Mouse (Mus musculus) intestine, embryonic 15.5 days (tissue): ENCODE data around the gene Gpd1. TPM values are rescaled to one million over a fixed set of nuclear protein-coding genes. Genes with fewer than 3 reads are reported as not detected.
"Not testable (repeated sequence)": the region's sequence is repeated elsewhere in the genome, so short reads cannot be mapped to it uniquely, and the experiment has no call there.

Experiments
- ATAC-seq: fragments of 200-750 bp; cut with Nextera tagmentation; 2 replicates; pipeline ENCODE4 v1.8.0; 2017; ENCODE audit warnings: moderate TSS enrichment, moderate library complexity
- H3K27ac ChIP-seq: fragments of 300-500 bp; sonication (generic); 2 replicates; pipeline ENCODE4 v1.5.1; 2015; ENCODE audit warnings: mild to moderate bottlenecking, inconsistent platforms
- H3K27me3 ChIP-seq: fragments of 300-500 bp; sonication (generic); replicated peaks from 2 replicates; pipeline ENCODE4 v1.6.1; 2015; ENCODE audit warnings: inconsistent platforms
- H3K36me3 ChIP-seq: fragments of 300-500 bp; sonication (generic); 2 replicates; pipeline ENCODE4 v1.6.1; 2015; ENCODE audit warnings: inconsistent platforms
- H3K4me1 ChIP-seq: fragments of 300-500 bp; sonication (generic); replicated peaks from 2 replicates; pipeline ENCODE4 v1.6.1; 2015; ENCODE audit warnings: inconsistent platforms
- H3K4me2 ChIP-seq: fragments of 300-500 bp; sonication (generic); replicated peaks from 2 replicates; pipeline ENCODE4 v1.6.1; 2015; ENCODE audit warnings: mild to moderate bottlenecking, inconsistent platforms
- H3K4me3 ChIP-seq: fragments of 300-500 bp; sonication (generic); replicated peaks from 2 replicates; pipeline ENCODE4 v1.5.1; 2015; ENCODE audit warnings: inconsistent platforms
- H3K9ac ChIP-seq: fragments of 300-500 bp; sonication (generic); 2 replicates; pipeline ENCODE4 v1.6.1; 2015; ENCODE audit warnings: inconsistent platforms
- H3K9me3 ChIP-seq: fragments of 300-500 bp; sonication (generic); 2 replicates; pipeline ENCODE4 v1.6.1; 2016; ENCODE audit warnings: inconsistent platforms
- WGBS: fragments of 180-500 bp; shearing (Covaris S2); methylation state at CpG from one replicate; pipeline ENCODE4 v1.1.7; 2015; 5-methylcytosine and 5-hydroxymethylcytosine counted together
- polyA plus RNA-seq: library from polyadenylated mRNA; unstranded; fragments of >200 nt; fragmentation: Nextera tagmentation; extraction: Ambion mirVana; gene quantifications from 2 replicates; pipeline ENCODE4 v1.2.1, GENCODE M21; 2015

Gpd1 gene
- polyA plus RNA-seq, 1 experiment from 2014 or later: 11.6 TPM

DNA sequence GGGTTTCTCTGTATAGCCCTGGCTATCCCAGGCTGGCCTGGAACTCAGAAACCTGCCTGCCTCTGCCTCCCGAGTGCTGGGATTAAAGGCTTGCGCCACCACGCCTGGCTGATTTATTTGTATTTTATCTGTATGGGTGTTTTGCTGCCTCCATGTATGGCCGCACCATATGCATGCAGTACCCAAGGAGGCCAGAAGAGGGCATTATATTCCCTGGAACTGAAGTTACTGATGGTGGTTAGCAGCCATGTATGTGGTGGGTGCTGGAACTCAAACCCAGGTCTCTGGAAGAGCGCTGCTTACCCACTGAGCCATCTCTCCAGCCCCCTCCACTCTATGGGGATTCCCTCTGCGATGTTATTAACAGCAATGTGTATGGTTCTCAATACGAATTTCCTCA is 34.4 kb upstream of the Gpd1 start:
- H3K27ac ChIP-seq: no peak overlapping the region
- H3K4me3 ChIP-seq: no peak overlapping the region
- 92% methylated on average over 7 of the region's 7 CpGs for WGBS
- no peaks in the 10 kb centered on the region for H3K9me3 ChIP-seq
- ATAC-seq: no peak
- H3K9ac ChIP-seq: no peak overlapping the region
- 0 out of 2 replicates have a peak, but pooled peaks cover 8% of the 10 kb centered on the region for H3K27me3 ChIP-seq
- 0 out of 2 replicates have a peak, but pooled peaks cover 5% of the 10 kb centered on the region for H3K4me1 ChIP-seq
- no peaks in the 10 kb centered on the region for H3K36me3 ChIP-seq
- H3K4me2 ChIP-seq: no peak overlapping the region

DNA sequence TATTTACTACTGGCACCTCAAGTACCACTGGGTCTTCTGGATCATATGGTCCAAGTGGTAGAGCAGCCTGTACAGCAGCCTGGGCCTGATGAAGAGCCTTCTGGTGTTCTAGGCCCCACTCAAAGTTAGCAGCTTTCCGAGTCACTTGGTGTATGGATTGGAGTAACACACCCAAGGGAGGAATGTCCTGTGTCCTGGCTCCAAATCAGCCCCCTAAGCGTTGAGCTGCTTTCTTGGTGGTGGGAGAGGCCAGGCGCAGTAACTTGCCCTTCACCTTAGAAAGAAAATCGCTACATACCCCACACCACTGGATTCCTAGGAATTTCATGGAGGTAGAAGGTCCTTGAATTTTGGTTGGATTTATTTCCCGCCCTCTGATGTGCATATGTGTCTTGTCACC is 33.2 kb upstream of the Gpd1 start:
- Histone ChIP-seq H3K4me2 (no peak overlapping the region), H3K9ac (no peak overlapping the region), H3K4me1 (no peaks in the 10 kb centered on the region), H3K36me3 (no peaks in the 10 kb centered on the region), H3K4me3 (no peak overlapping the region), H3K27ac (no peak overlapping the region), H3K9me3 (no peaks in the 10 kb centered on the region), H3K27me3 (0 out of 2 replicates have a peak, but pooled peaks cover 6% of the 10 kb centered on the region)
- 87% methylated on average over 5 of the region's 5 CpGs for WGBS
- no peak for ATAC-seq

- Histone ChIP-seq H3K9me3 (no peaks in the 10 kb centered on the region), H3K9ac (no peak overlapping the region), H3K27ac (no peak overlapping the region), H3K27me3 (peaks cover 6% of the 10 kb centered on the region), H3K4me1 (no peaks in the 10 kb centered on the region), H3K4me2 (no peak overlapping the region), H3K4me3 (no peak overlapping the region), H3K36me3 (no peaks in the 10 kb centered on the region)
- ATAC-seq: peak; percentile 58
- WGBS: 5% methylated on average over 4 of the region's 4 CpGs
Observed at GRCm38 (mm10) chr15:99688712-99689111, 28.6 kb upstream of the Gpd1 start.

DNA sequence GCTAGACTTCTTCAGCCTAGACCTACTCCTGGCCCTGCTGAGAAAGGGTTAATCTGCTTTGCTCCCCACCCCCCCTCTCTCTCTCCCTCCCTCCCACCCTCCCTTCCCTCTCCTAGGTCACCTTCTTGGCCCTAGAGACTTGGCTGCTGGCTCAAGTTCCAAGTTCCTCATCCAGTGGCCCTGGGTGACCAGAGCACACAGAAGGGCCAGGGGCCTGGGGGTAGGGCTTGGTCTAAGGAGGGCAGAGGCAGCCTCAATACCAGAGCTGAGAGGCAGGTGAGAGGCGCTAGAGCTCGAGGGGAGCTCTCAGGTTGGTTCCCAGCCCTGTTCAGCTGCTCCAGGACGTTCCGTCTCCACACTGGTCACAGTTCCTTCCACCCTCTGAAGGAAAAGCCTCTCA is 26.4 kb upstream of the Gpd1 start:
- Histone ChIP-seq H3K9me3 (no peaks in the 10 kb centered on the region), H3K4me1 (no peaks in the 10 kb centered on the region), H3K9ac (no peak overlapping the region), H3K27ac (no peak overlapping the region), H3K36me3 (no peaks in the 10 kb centered on the region), H3K4me3 (no peak overlapping the region), H3K27me3 (peaks cover 6% of the 10 kb centered on the region), H3K4me2 (no peak overlapping the region)
- WGBS: 22% methylated on average over 4 of the region's 4 CpGs
- no peak for ATAC-seq

- Histone ChIP-seq H3K4me2 (no peak overlapping the region), H3K9me3 (no peaks in the 10 kb centered on the region), H3K9ac (no peak overlapping the region), H3K27me3 (peaks cover 16% of the 10 kb centered on the region), H3K4me1 (no peaks in the 10 kb centered on the region), H3K36me3 (no peaks in the 10 kb centered on the region), H3K4me3 (no peak overlapping the region), H3K27ac (no peak overlapping the region)
- WGBS: 46% methylated on average over 9 of the region's 9 CpGs
- no peak for ATAC-seq
Observed at GRCm38 (mm10) chr15:99691976-99692375, 25.3 kb upstream of the Gpd1 start.

DNA sequence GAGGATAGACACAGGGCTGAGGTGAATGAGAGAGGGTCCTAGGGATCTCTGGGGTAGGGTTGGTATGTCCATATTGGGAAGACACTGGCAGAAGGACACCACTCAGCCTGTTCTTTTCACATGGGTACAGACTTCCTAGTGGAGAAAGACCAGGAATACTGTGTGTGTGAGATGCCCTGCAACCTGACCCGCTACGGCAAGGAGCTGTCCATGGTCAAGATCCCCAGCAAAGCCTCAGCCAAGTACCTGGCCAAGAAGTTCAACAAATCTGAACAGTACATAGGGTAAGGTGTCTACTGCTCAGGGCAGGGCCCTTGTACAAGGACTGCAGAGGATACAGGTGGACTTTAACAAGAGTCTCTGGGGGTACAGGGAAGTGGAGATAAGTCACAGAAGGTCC is 20.0 kb upstream of the Gpd1 start:
- H3K27me3 ChIP-seq: peaks cover 11% of the 10 kb centered on the region
- peaks cover 20% of the 10 kb centered on the region for H3K4me1 ChIP-seq
- H3K4me3 ChIP-seq: no peak overlapping the region
- 5% methylated on average over 2 of the region's 2 CpGs for WGBS
- ATAC-seq: no peak
- H3K27ac ChIP-seq: no peak overlapping the region
- no peaks in the 10 kb centered on the region for H3K9me3 ChIP-seq
- H3K9ac ChIP-seq: no peak overlapping the region
- H3K36me3 ChIP-seq: no peaks in the 10 kb centered on the region
- no peak overlapping the region for H3K4me2 ChIP-seq

GRCm38 (mm10) chr15:99698533-99699085 is 18.7 kb upstream of the Gpd1 start:
- no peak overlapping the region for H3K9ac ChIP-seq
- no peak overlapping the region for H3K27ac ChIP-seq
- peaks cover 31% of the 10 kb centered on the region for H3K4me1 ChIP-seq
- no peak overlapping the region for H3K4me3 ChIP-seq
- H3K9me3 ChIP-seq: no peaks in the 10 kb centered on the region
- H3K27me3 ChIP-seq: peaks cover 11% of the 10 kb centered on the region; the same call in 1 of the 2 replicates
- no peaks in the 10 kb centered on the region for H3K36me3 ChIP-seq
- 0 out of 2 replicates have a peak overlapping the region, but pooled peaks have one; percentile 7 for H3K4me2 ChIP-seq
- WGBS: 33% methylated on average over 20 of the region's 20 CpGs
- no peak for ATAC-seq

DNA sequence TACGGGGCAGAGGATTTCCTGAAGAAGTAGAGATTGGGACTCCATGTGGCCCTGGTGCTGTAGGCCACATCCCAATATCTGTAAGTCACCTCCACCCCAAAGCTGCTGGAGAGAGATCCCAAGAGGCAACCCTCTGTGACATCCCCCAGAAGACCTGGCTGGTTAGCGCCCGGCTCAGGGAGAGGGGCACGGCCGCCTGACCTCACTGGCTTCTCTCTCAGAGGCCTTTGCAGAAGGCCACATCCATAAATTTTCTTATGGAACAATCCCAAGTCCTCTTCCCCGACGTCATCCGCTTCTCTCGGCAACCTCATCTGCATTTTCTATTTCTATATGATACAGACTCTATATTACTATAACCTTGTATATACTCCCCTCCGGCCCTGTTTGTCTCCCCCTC is 17.6 kb upstream of the Gpd1 start:
- H3K4me3 ChIP-seq: no peak overlapping the region
- no peak overlapping the region for H3K9ac ChIP-seq
- no peak for ATAC-seq
- peaks cover 11% of the 10 kb centered on the region; the same call in 1 of the 2 replicates for H3K27me3 ChIP-seq
- no peaks in the 10 kb centered on the region for H3K9me3 ChIP-seq
- peak overlapping the region; percentile 28; the same call in 1 of the 2 replicates for H3K27ac ChIP-seq
- no peak overlapping the region; the same call in 1 of the 2 replicates for H3K4me2 ChIP-seq
- H3K4me1 ChIP-seq: peaks cover 41% of the 10 kb centered on the region
- 0 out of 2 replicates have a peak, but pooled peaks cover 6% of the 10 kb centered on the region for H3K36me3 ChIP-seq
- 82% methylated on average over 10 of the region's 10 CpGs for WGBS

GRCm38 (mm10) chr15:99700219-99701106 is 16.9 kb upstream of the Gpd1 start:
- Histone ChIP-seq H3K4me2 (peak overlapping the region; percentile 72), H3K27me3 (peaks cover 11% of the 10 kb centered on the region; the same call in 1 of the 2 replicates), H3K9ac (no peak overlapping the region), H3K4me1 (peaks cover 43% of the 10 kb centered on the region), H3K4me3 (0 out of 2 replicates have a peak overlapping the region, but pooled peaks have one; percentile 89), H3K36me3 (0 out of 2 replicates have a peak, but pooled peaks cover 7% of the 10 kb centered on the region), H3K9me3 (no peaks in the 10 kb centered on the region), H3K27ac (peak overlapping the region; percentile 71)
- peak; percentile 74 for ATAC-seq
- 71% methylated on average over 18 of the region's 18 CpGs for WGBS

DNA sequence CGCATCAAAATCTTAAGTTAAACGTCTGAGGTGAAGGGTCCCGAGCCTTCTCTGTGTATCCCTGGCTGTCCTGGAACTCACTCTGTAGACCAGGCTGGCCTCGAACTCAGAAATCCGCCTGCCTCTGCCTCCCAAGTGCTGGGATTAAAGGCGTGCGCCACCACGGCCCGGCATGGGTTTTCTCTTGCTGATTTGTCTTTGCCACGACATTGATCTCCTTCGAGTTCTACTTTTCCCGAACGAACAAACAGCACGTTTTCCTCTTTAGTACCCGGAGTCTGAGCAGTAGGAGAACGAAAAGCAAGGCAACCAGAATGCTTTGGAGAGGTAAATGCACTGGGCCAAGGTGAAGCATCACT is 15.7 kb upstream of the Gpd1 start:
- Histone ChIP-seq H3K27ac (peak overlapping the region; percentile 97; the same call in 1 of the 2 replicates), H3K9ac (peak overlapping the region; percentile 98), H3K4me2 (peak overlapping the region; percentile 72), H3K4me3 (peak overlapping the region; percentile 89), H3K4me1 (peaks cover 43% of the 10 kb centered on the region)
- H3K9me3 ChIP-seq, H3K36me3 ChIP-seq, H3K27me3 ChIP-seq, ATAC-seq: not testable (repeated sequence)
- WGBS: 36% methylated on average over 16 of the region's 16 CpGs

DNA sequence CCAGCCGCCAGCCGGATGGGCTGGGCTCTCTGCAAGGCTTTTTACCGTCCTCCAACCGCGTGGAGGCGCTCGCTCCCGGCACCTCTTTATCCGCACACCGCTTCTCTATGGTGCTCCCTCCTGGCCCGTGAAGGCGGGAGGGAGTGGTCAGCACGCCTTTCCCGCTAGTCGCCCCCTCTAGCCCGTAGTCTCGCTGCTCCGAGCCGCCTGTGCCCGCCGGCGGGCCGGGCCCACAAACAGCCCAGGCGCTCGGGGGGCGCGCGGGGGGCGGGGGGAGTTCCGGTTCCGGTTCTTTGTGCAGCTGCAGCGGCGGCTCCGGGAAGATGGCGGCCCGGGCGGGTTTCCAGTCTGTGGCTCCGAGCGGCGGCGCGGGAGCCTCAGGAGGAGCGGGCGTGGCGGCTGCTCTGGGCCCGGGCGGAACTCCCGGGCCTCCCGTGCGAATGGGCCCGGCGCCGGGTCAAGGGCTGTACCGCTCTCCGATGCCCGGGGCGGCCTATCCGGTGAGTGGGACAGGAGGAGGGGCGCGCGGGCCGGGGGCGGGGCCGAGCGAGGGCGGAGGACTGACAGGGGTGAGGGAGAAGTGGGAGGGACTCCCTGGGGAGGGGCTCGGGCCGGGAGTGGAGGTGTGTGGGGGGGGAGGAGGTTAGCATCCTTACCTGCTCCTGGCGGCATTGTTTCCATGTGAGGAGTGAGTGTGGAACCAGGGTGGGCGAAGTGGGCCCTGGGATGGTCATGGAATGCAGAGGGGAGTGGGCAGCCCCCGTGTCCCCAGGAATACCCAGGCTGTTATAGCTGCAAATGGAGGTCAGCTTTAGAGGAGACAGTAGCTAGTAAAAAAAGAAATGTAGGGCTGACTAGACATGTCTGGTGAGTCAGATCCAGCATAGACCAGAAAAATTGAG is 15.1 kb upstream of the Gpd1 start, which contains the start of gene Smarcd1:
TSS of gene Smarcd1 (plus strand) at position 131 of the 902 bp plus-strand sequence.
- peak within 1 kb of the TSS; percentile 98 for H3K9ac ChIP-seq

More for the DNA sequence above, 15.1 kb upstream of the Gpd1 start, which contains the start of gene Smarcd1:
- Histone ChIP-seq H3K36me3 (0 out of 2 replicates have a peak, but pooled peaks cover 7% of the 10 kb centered on the region), H3K27me3 (no peaks in the 10 kb centered on the region), H3K27ac (peak within 1 kb of the TSS; percentile 97), H3K4me3 (peak within 1 kb of the TSS; percentile 89), H3K4me2 (peak within 1 kb of the TSS; percentile 72), H3K9me3 (no peaks in the 10 kb centered on the region), H3K4me1 (peaks cover 43% of the 10 kb centered on the region)
- peak; percentile 86 for ATAC-seq
- under 1% methylated on average over 60 of the region's 71 CpGs for WGBS
